Mouse (Mus musculus) liver, embryonic 12.5 days (tissue): ENCODE results near the gene Vgll1. TPM values are rescaled to one million over a fixed set of nuclear protein-coding genes. Genes with fewer than 3 reads are reported as not detected.

Experiments used
- ATAC-seq: fragments of 200-750 bp; cut with Nextera tagmentation; 2 replicates; pipeline ENCODE4 v1.8.0; 2017; ENCODE audit warnings: moderate number of reproducible peaks, mild to moderate bottlenecking, moderate library complexity
- H3K27ac ChIP-seq: fragments of 300-500 bp; sonication (generic); 2 replicates; pipeline ENCODE4 v1.5.1; 2016; ENCODE audit warnings: mild to moderate bottlenecking
- H3K27me3 ChIP-seq: fragments of 300-500 bp; sonication (generic); replicated peaks from 2 replicates; pipeline ENCODE4 v1.6.1; 2016; ENCODE audit warnings: mild to moderate bottlenecking, moderate library complexity
- H3K36me3 ChIP-seq: fragments of 300-500 bp; sonication (generic); 2 replicates; pipeline ENCODE4 v1.6.1; 2016; ENCODE audit warnings: mild to moderate bottlenecking, moderate library complexity
- H3K4me1 ChIP-seq: fragments of 300-500 bp; sonication (generic); 2 replicates; pipeline ENCODE4 v1.6.1; 2016
- H3K4me2 ChIP-seq: fragments of 300-500 bp; sonication (generic); 2 replicates; pipeline ENCODE4 v1.6.1; 2016; ENCODE audit warnings: mild to moderate bottlenecking, moderate library complexity
- H3K4me3 ChIP-seq: fragments of 300-500 bp; sonication (generic); 2 replicates; pipeline ENCODE4 v1.5.1; 2016; ENCODE audit warnings: mild to moderate bottlenecking, moderate library complexity
- H3K9ac ChIP-seq: fragments of 300-500 bp; sonication (generic); 2 replicates; pipeline ENCODE4 v1.6.1; 2016; ENCODE audit warnings: mild to moderate bottlenecking, moderate library complexity
- H3K9me3 ChIP-seq: fragments of 300-500 bp; sonication (generic); replicated peaks from 2 replicates; pipeline ENCODE4 v1.6.1; 2016; ENCODE audit warnings: mild to moderate bottlenecking, moderate library complexity
- WGBS: fragments of 180-500 bp; shearing (Covaris S2); methylation state at CpG from one replicate; pipeline ENCODE4 v1.1.7; 2016; ENCODE audit not compliant: insufficient replicate concordance; 5-methylcytosine and 5-hydroxymethylcytosine counted together
- polyA plus RNA-seq: library from polyadenylated mRNA; unstranded; fragments of >200 nt; fragmentation: Nextera tagmentation; extraction: Ambion mirVana; gene quantifications from 2 replicates; pipeline ENCODE4 v1.2.1, GENCODE M21; 2016

Gene Vgll1
- polyA plus RNA-seq, 1 experiment from 2014 or later, result not detected

GRCm38 (mm10) chrX:57137627-57138026 is 49.7 kb downstream of the Vgll1 start:
- no peak overlapping the region for H3K4me3 ChIP-seq
- H3K36me3 ChIP-seq, result no peaks in the 10 kb centered on the region
- H3K4me1 ChIP-seq, result no peaks in the 10 kb centered on the region
- H3K9me3 ChIP-seq, result no peaks in the 10 kb centered on the region
- no peak for ATAC-seq
- H3K4me2 ChIP-seq, result no peak overlapping the region
- no peak overlapping the region for H3K27ac ChIP-seq
- no peak overlapping the region for H3K9ac ChIP-seq
- no peaks in the 10 kb centered on the region for H3K27me3 ChIP-seq

- no peak overlapping the region for H3K4me2 ChIP-seq
- H3K4me3 ChIP-seq, result no peak overlapping the region
- no peaks in the 10 kb centered on the region for H3K27me3 ChIP-seq
- no peaks in the 10 kb centered on the region for H3K4me1 ChIP-seq
- no peaks in the 10 kb centered on the region for H3K36me3 ChIP-seq
- H3K27ac ChIP-seq, result no peak overlapping the region
- H3K9ac ChIP-seq, result no peak overlapping the region
- ATAC-seq, result no peak
- WGBS, result 53% methylated on average over 1 of the region's 1 CpGs
- no peaks in the 10 kb centered on the region for H3K9me3 ChIP-seq
Observed at GRCm38 (mm10) chrX:57153520-57153919, 65.6 kb downstream of the Vgll1 start.

Other genes with a start within 250 kb of the Vgll1 start
- gene Adgrg4, start 217.9 kb upstream of the Vgll1 start, polyA plus RNA-seq, result not detected in 2 replicates
- gene Brs3, start 45.0 kb upstream of the Vgll1 start, polyA plus RNA-seq, result not detected in 2 replicates
- 42.0 TPM in 2 replicates for gene Htatsf1, start 34.5 kb upstream of the Vgll1 start, polyA plus RNA-seq
- gene Cd40lg, start 124.0 kb downstream of the Vgll1 start, polyA plus RNA-seq, result not detected in 2 replicates